Mouse (Mus musculus) CH12.LX (cell line): ENCODE measurements around the gene N4bp2l1. TPM values are rescaled to one million over a fixed set of nuclear protein-coding genes. Genes with fewer than 3 reads are reported as not detected.

Source experiments
- DNase-seq: peaks from one replicate; pipeline ENCODE4 v3.0.0-alpha.2; 2013; ENCODE audit errors: extremely low read depth
- H3K27ac ChIP-seq: 2 replicates; pipeline ENCODE4 v1.5.1; 2012; ENCODE audit warnings: low read depth, mild to moderate bottlenecking, control low read depth, moderate library complexity; ENCODE audit not compliant: insufficient read depth
- H3K27me3 ChIP-seq: replicated peaks from 2 replicates; pipeline ENCODE3; 2012; ENCODE audit warnings: inconsistent platforms
- H3K36me3 ChIP-seq, 2 experiments: replicated peaks in 1 of 2; 2 replicates each; pipeline versions ENCODE3 to v1.6.1; 2012; ENCODE audit warnings: inconsistent platforms in 1 of 2, low read length in 1 of 2, mild to moderate bottlenecking in 1 of 2, mixed read lengths in 1 of 2, moderate library complexity in 1 of 2; ENCODE audit not compliant: control insufficient read depth in 1 of 2, insufficient read depth in 1 of 2
- H3K4me1 ChIP-seq, 2 experiments: 2 replicates each; pipeline ENCODE4 v1.6.1; 2012; ENCODE audit warnings: inconsistent platforms in 1 of 2, moderate library complexity in 1 of 2; ENCODE audit not compliant: insufficient read depth in 2 of 2, control insufficient read depth in 1 of 2
- H3K4me2 ChIP-seq: 2 replicates; pipeline ENCODE4 v1.6.1; 2012; ENCODE audit warnings: low read depth, mild to moderate bottlenecking, control low read depth; ENCODE audit not compliant: poor library complexity, insufficient read depth, severe bottlenecking
- H3K4me3 ChIP-seq, 3 experiments: fragments of 150-350 bp in 1 of 3; sonication (generic) in 1 of 3; replicated peaks in 1 of 3; 2 replicates each; pipeline versions ENCODE3 to v1.5.1; 2011 to 2012; ENCODE audit warnings: low read depth in 2 of 3, low read length in 2 of 3, mild to moderate bottlenecking in 2 of 3, moderate library complexity in 2 of 3, control low read depth in 1 of 3, improper control_type of control experiment in 1 of 3, inconsistent platforms in 1 of 3, mixed read lengths in 1 of 3; ENCODE audit not compliant: poor library complexity in 1 of 3
- H3K79me2 ChIP-seq: replicated peaks from 2 replicates; pipeline ENCODE4 v1.6.1; 2012; ENCODE audit warnings: mild to moderate bottlenecking, moderate library complexity; ENCODE audit not compliant: control insufficient read depth, poor library complexity, insufficient read depth, severe bottlenecking; ENCODE audit errors: extremely low read depth
- H3K9ac ChIP-seq: 2 replicates; pipeline ENCODE4 v1.6.1; 2012; ENCODE audit warnings: low read depth, mild to moderate bottlenecking, control low read depth, moderate library complexity; ENCODE audit not compliant: insufficient read depth
- H3K9me3 ChIP-seq: replicated peaks from 2 replicates; pipeline ENCODE3; 2012; ENCODE audit warnings: low read length, inconsistent platforms, mixed read lengths
- BHLHE40 ChIP-seq: IDR thresholded peaks from 2 replicates; pipeline ENCODE4 v1.6.1; 2011; ENCODE audit warnings: mild to moderate bottlenecking, low read depth, low read length, improper control_type of control experiment
- CHD2 ChIP-seq: IDR thresholded peaks from 2 replicates; pipeline ENCODE4 v1.6.1; 2011; ENCODE audit warnings: low read length, improper control_type of control experiment
- CTCF ChIP-seq, 2 experiments: IDR thresholded peaks in 1 of 2; conservative IDR thresholded peaks in 1 of 2; 2 replicates each; pipeline ENCODE4 v1.5.1; 2011 to 2012; ENCODE audit warnings: low read depth in 2 of 2, low read length in 2 of 2, improper control_type of control experiment in 1 of 2, inconsistent platforms in 1 of 2, mild to moderate bottlenecking in 1 of 2, moderate library complexity in 1 of 2
- E2F4 ChIP-seq: IDR thresholded peaks from 2 replicates; pipeline ENCODE4 v1.6.1; 2011; ENCODE audit warnings: low read depth, low read length, improper control_type of control experiment; ENCODE audit not compliant: insufficient replicate concordance
- ELF1 ChIP-seq: IDR thresholded peaks from 2 replicates; pipeline ENCODE4 v1.6.1; 2014; ENCODE audit warnings: low read depth, mild to moderate bottlenecking, inconsistent platforms, low read length, improper control_type of control experiment
- EP300 ChIP-seq: IDR thresholded peaks from 2 replicates; pipeline ENCODE4 v1.6.1; 2011; ENCODE audit warnings: low read length, improper control_type of control experiment
- ETS1 ChIP-seq: conservative IDR thresholded peaks from 2 replicates; pipeline ENCODE4 v1.6.1; 2012; ENCODE audit warnings: low read depth, mild to moderate bottlenecking, inconsistent platforms, low read length, improper control_type of control experiment, moderate library complexity
- HCFC1 ChIP-seq: IDR thresholded peaks from 2 replicates; pipeline ENCODE4 v1.6.1; 2012; ENCODE audit warnings: low read depth, mild to moderate bottlenecking, inconsistent platforms, low read length, improper control_type of control experiment
- IRF4 ChIP-seq: IDR thresholded peaks from 2 replicates; pipeline ENCODE4 v1.6.1; 2014; ENCODE audit warnings: low read depth, mild to moderate bottlenecking, inconsistent platforms, low read length, improper control_type of control experiment
- JUN ChIP-seq: IDR thresholded peaks from 2 replicates; pipeline ENCODE4 v1.6.1; 2011; ENCODE audit warnings: low read depth, mild to moderate bottlenecking, low read length, improper control_type of control experiment, moderate library complexity; ENCODE audit not compliant: insufficient read depth
- JUND ChIP-seq: conservative IDR thresholded peaks from 2 replicates; pipeline ENCODE4 v1.6.1; 2011; ENCODE audit warnings: low read depth, low read length, improper control_type of control experiment
- MAZ ChIP-seq: IDR thresholded peaks from 2 replicates; pipeline ENCODE4 v1.6.1; 2012; ENCODE audit warnings: low read depth, mild to moderate bottlenecking, inconsistent platforms, low read length, improper control_type of control experiment, moderate library complexity
- MEF2A ChIP-seq: IDR thresholded peaks from 2 replicates; pipeline ENCODE4 v1.6.1; 2014; ENCODE audit warnings: low read depth, mild to moderate bottlenecking, inconsistent platforms, low read length, improper control_type of control experiment, borderline replicate concordance
- MXI1 ChIP-seq: IDR thresholded peaks from 2 replicates; pipeline ENCODE4 v1.6.1; 2011; ENCODE audit warnings: mild to moderate bottlenecking, low read depth, low read length, improper control_type of control experiment
- MYC ChIP-seq: IDR thresholded peaks from 2 replicates; pipeline ENCODE4 v1.6.1; 2011; ENCODE audit warnings: low read depth, mild to moderate bottlenecking, improper control_type of control experiment, low read length
- NELFE ChIP-seq: IDR thresholded peaks from 2 replicates; pipeline ENCODE4 v1.6.1; 2011; ENCODE audit warnings: low read depth, low read length, improper control_type of control experiment
- POLR2A ChIP-seq: IDR thresholded peaks from 2 replicates; pipeline ENCODE4 v1.6.1; 2011; ENCODE audit warnings: low read depth, mild to moderate bottlenecking, improper control_type of control experiment, low read length
- RCOR1 ChIP-seq: conservative IDR thresholded peaks from 2 replicates; pipeline ENCODE4 v1.6.1; 2012; ENCODE audit warnings: low read depth, mild to moderate bottlenecking, inconsistent platforms, low read length, improper control_type of control experiment
- SIN3A ChIP-seq: IDR thresholded peaks from 2 replicates; pipeline ENCODE4 v1.6.1; 2012; ENCODE audit warnings: low read length, improper control_type of control experiment, inconsistent platforms
- TCF12 ChIP-seq: IDR thresholded peaks from 2 replicates; pipeline ENCODE4 v1.6.1; 2014; ENCODE audit warnings: low read depth, mild to moderate bottlenecking, inconsistent platforms, low read length, improper control_type of control experiment
- USF1 ChIP-seq: IDR thresholded peaks from 2 replicates; pipeline ENCODE4 v1.6.1; 2014; ENCODE audit warnings: low read depth, mild to moderate bottlenecking, inconsistent platforms, low read length, improper control_type of control experiment
- USF2 ChIP-seq: conservative IDR thresholded peaks from 2 replicates; pipeline ENCODE4 v1.6.1; 2011; ENCODE audit warnings: low read depth, low read length, improper control_type of control experiment
- ZC3H11A ChIP-seq: IDR thresholded peaks from 2 replicates; pipeline ENCODE4 v1.6.1; 2012; ENCODE audit warnings: low read depth, mild to moderate bottlenecking, inconsistent platforms, low read length, improper control_type of control experiment
- dilution Hi-C: fragments of 300-500 bp; cut with MboI; formaldehyde crosslinking; loops from 2 replicates; pipeline ENCODE4 v1.14.3; 2020; ENCODE audit warnings: low sequenced_read_pairs; ENCODE audit not compliant: extremely low pct_unique_long_range_greater_than_20kb, extremely low pct_ligation_motif_present
- in situ Hi-C: fragments of 300-500 bp; cut with MboI; formaldehyde crosslinking; loops from 3 replicates; pipeline ENCODE4 v1.14.3; 2019; ENCODE audit warnings: low sequenced_read_pairs, low pct_ligation_motif_present, low pct_unique_long_range_greater_than_20kb, mixed read lengths
- polyA plus RNA-seq: library from polyadenylated mRNA; unstranded; fragments of >175 nt; gene quantifications from 2 replicates; pipeline ENCODE4 v1.2.1, GENCODE M21; 2012; ENCODE audit warnings: low read depth; ENCODE audit not compliant: insufficient read length
- total RNA-seq, 2 experiments: library from RNA; depleted of rRNA; stranded (reverse); fragments of 300-350 nt in 1 of 2; fragments of >200 nt in 1 of 2; gene quantifications; 2 replicates each; pipeline ENCODE4 v1.2.3; 2012 to 2014

N4bp2l1 gene
- total and polyA plus RNA-seq, 3 experiments, result 9.5 to 18.6 (median 10.2) TPM

- Histone ChIP-seq H3K4me1 (peaks cover 23 to 63% of the 10 kb centered on the region in 2 experiments), H3K9me3 (no peaks in the 10 kb centered on the region), H3K9ac (no peak overlapping the region), H3K36me3 (peaks cover 2 to 28% of the 10 kb centered on the region in 2 experiments), H3K79me2 (no peaks in the 10 kb centered on the region), H3K27ac (peak overlapping the region; percentile 22), H3K4me2 (no peak overlapping the region), H3K27me3 (no peaks in the 10 kb centered on the region), H3K4me3 (no peak overlapping the region)
- dilution Hi-C loops (no loop called here), in situ Hi-C loops (no loop called here)
- TF ChIP-seq NELFE, result no peak
- TF ChIP-seq RCOR1, result no peak
- no peak for TF ChIP-seq EP300
- no peak for TF ChIP-seq MYC
- TF ChIP-seq USF2, result no peak
- TF ChIP-seq BHLHE40, result no peak
- TF ChIP-seq E2F4, result no peak
- TF ChIP-seq USF1, result no peak
- TF ChIP-seq SIN3A, result no peak
- no peak for TF ChIP-seq ZC3H11A
- TF ChIP-seq MXI1, result no peak
- TF ChIP-seq CHD2, result no peak
- no peak for DNase-seq
These were observed 25.8 kb upstream of the N4bp2l1 start for GRCm38 (mm10) chr5:150622792-150623191.

GRCm38 (mm10) chr5:150621592-150621991 is 24.6 kb upstream of the N4bp2l1 start:
- DNase-seq, result peak; percentile 95
- peaks cover 2 to 26% of the 10 kb centered on the region in 2 experiments for H3K36me3 ChIP-seq
- peak overlapping the region; percentile 88 for H3K27ac ChIP-seq
- H3K4me1 ChIP-seq, result peaks cover 23 to 67% of the 10 kb centered on the region in 2 experiments
- no peaks in the 10 kb centered on the region for H3K9me3 ChIP-seq
- H3K27me3 ChIP-seq, result no peaks in the 10 kb centered on the region
- in situ Hi-C loops, result no loop called here
- no peak overlapping the region for H3K4me3 ChIP-seq
- dilution Hi-C loops, result no loop called here
- H3K79me2 ChIP-seq, result no peaks in the 10 kb centered on the region
- H3K9ac ChIP-seq, result no peak overlapping the region
- H3K4me2 ChIP-seq, result peak overlapping the region; percentile 74; the same call in 1 of the 2 replicates
- no peak for TF ChIP-seq HCFC1
- TF ChIP-seq TCF12, result peak; percentile 69
- TF ChIP-seq MEF2A, result peak; percentile 64; the same call in 1 of the 2 replicates
- TF ChIP-seq EP300, result peak; percentile 93
- peak; percentile 82 for TF ChIP-seq IRF4
- TF ChIP-seq POLR2A, result 0 out of 2 replicates have a peak, but pooled peaks have one; percentile 31
- 0 out of 2 replicates have a peak, but pooled peaks have one; percentile 24 for TF ChIP-seq ELF1
- TF ChIP-seq SIN3A, result peak; percentile 71
- TF ChIP-seq BHLHE40, result peak; percentile 59
- TF ChIP-seq JUND, result peak; percentile 92
- TF ChIP-seq CTCF (conservative IDR thresholded peaks at IDR 0.05 in 1 of 2, IDR thresholded peaks at IDR 0.05 in 1 of 2; ENCODE audit: low read depth in 2 of 2, low read length in 2 of 2), result no peak
- TF ChIP-seq RCOR1, result peak; percentile 25; the same call in 1 of the 2 replicates
- peak; percentile 95 for TF ChIP-seq ETS1
- TF ChIP-seq MAZ, result no peak
- TF ChIP-seq JUN, result peak; percentile 85
